Mouse (Mus musculus): ENCODE results near the gene Sun3.

Gene Sun3

GRCm38 (mm10) chr11:8983237-8983861 lies 65.4 kb downstream of the Sun3 start:
- CTCF ChIA-PET, result no interaction called here

- CTCF ChIA-PET, result no interaction called here
Measured at GRCm38 (mm10) chr11:8978154-8978553, 70.6 kb downstream of the Sun3 start.

- CTCF ChIA-PET, result no interaction called here
Measured at GRCm38 (mm10) chr11:8973166-8973565, 75.6 kb downstream of the Sun3 start, which contains the start of gene Pkd1l1. Gene Pkd1l1, minus strand, starts transcription at chr11:8973266.

- CTCF ChIA-PET, result no interaction called here
Measured at GRCm38 (mm10) chr11:8972093-8972492, 76.7 kb downstream of the Sun3 start.

GRCm38 (mm10) chr11:8970509-8970908 lies 78.3 kb downstream of the Sun3 start:
- CTCF ChIA-PET, result no interaction called here

- CTCF ChIA-PET, result interaction anchor here (0.5 kb wide), 1 partner anchor 10 kb away, joined by 5 read pairs; no protein-coding TSS in a partner anchor
Measured at GRCm38 (mm10) chr11:8968094-8968493, 80.7 kb downstream of the Sun3 start.
